Mouse (Mus musculus) left cerebral cortex, postnatal 25 days (tissue): ENCODE data around the gene Tmc6. TPM values are rescaled to one million over a fixed set of nuclear protein-coding genes. Genes with fewer than 3 reads are reported as not detected.

Experiments used
- DNase-seq, 2 experiments: peaks; one replicate each; pipeline ENCODE4 v3.0.0; 2022; ENCODE audit warnings: low spot score in 2 of 2, mixed read lengths in 1 of 2
- intact Hi-C: fragments of 180-260 bp; cut with DNase I; formaldehyde crosslinking; loops from one replicate; pipeline ENCODE4 v1.15.1; 2025
- total RNA-seq, 2 experiments: library from RNA; stranded (reverse); gene quantifications; 2 replicates each; pipeline ENCODE4 v1.2.3; 2021

Gene Tmc6
- total RNA-seq = 1 to 10 TPM; 4.2 to 6.2 TPM

DNA sequence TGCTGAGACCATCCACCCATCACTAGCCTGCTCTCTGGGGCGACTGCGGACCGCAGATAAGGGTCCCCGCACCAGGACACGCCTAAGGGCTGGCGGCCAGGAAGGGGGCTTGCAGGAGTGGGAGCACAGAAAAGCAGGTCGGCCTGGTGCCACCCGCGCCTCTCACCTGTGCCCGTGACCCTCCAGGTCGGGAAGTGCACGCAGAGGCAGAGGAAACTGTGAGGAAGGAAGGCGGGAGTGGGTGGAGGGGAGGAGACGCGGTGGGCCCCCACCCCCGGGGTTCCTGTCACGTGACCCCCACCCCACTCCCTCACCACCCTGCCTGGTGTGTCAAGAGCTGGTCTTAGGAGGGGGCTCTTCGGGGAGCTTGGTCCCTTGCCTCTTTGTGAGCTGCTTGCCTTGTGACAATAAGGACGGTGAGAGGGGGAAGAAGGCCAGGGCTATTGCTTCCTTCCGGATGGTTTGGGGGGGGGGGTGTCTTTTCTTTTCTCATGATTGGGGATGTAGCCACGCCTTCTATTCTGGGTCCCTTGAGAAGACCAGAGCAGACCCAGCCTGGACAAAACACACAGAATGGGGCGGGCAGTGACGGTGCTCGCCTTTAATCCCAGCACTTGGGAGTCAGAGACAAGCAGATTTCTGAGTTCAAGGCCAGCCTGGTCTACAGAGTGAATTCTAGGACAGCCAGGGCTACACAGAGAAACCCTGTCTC, at the start of gene Tmc6, which contains the start of gene Tmc8:
Gene Tmc6, minus strand, starts transcription at position 206 of the 712 bp plus-strand sequence.
Gene Tmc8, plus strand, starts transcription at position 84 of the 712 bp plus-strand sequence.
- no peak for DNase-seq

DNA sequence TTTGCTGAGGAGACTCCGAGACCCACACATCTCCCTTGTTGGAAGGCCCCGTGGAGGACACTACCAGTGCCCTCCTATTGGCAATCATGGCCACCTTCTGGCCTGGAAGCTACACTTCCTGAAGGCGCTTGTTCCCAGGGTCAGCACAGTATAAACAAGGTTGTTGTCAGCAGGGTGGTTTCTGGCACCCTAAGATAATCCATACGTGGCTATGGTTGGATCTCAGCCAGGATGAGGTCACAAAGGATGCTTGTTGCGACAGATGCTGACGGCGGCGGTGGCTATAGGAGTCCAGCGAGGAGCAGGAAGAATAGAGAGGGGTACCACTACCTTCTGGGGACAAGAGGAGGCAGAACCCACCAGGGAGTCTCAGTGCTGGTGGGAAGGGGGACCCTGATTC, 48.4 kb upstream of the Tmc6 start:
- intact Hi-C loops = no loop called here
- DNase-seq = no peak

More for the DNA sequence above, at the start of gene Tmc6, which contains the start of gene Tmc8:
- intact Hi-C loops = no loop called here

DNA sequence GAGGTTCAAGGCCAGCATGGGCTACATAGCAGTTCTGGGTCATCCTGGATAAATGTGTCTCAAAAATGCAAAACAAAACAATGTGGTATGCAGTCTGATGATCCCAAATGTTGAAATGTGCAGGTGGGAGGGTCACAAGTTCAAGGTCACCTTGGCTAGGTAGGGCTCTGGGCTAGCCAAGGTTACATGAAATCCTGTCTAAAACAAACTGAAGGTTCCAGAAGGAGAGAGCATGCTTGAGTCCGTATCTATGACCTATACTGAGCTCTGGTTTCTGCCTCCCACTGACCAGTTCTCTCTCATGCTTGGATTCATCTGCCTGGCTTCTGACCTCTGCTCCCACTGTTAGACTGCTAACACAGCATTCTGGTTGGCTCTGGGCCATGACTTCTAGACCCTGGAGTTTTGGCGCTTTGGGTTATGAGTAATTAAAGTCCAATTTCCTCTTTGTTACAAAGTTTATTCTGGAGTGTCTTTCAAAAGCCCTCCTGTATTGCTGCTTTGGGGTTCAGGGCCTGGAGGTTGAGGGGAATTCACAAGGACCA, 47.7 kb upstream of the Tmc6 start:
- intact Hi-C loops = loop anchor here (10.0 kb wide), 1 partner anchor 585 kb away; no protein-coding TSS in a partner anchor
- DNase-seq = no peak

DNA sequence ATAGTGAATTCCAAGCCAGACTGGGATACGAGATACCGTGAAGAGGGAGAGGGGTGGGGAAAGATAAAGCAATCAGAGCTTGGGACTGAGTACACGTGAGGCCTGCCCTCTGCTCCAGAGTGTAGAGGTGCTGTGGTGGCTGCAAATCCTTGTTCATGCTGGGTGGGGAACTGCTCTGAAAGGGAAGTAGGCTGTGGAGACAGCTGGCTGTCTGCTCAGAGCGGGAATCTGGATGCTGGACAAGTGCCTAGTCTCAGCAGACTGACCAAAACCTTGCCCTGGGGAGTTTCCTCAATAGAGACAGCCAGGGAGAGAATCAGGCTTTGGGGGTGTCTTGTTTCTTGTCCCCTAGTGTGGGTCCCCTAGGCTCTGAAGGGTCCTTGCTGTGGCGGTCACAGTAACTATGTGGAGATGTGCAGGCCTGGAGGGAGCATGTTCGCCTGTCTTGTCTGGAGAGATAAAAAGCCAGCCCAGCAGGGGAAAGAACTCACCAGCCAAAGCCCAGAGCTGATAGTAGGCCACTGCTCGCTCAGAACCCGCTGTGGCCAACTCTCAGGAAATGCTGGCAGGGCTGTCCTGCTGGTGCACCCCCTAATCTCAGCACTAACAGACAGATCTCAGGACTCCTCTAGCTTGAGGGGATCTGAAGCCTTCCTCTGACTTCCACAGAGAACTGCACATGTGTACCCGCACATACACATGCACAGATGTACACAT, 47.0 kb upstream of the Tmc6 start:
- peak in 1 of 2 experiments; percentile 30 for DNase-seq
- intact Hi-C loops = loop anchor here (10.0 kb wide), 1 partner anchor 584 kb away; no protein-coding TSS in a partner anchor

DNA sequence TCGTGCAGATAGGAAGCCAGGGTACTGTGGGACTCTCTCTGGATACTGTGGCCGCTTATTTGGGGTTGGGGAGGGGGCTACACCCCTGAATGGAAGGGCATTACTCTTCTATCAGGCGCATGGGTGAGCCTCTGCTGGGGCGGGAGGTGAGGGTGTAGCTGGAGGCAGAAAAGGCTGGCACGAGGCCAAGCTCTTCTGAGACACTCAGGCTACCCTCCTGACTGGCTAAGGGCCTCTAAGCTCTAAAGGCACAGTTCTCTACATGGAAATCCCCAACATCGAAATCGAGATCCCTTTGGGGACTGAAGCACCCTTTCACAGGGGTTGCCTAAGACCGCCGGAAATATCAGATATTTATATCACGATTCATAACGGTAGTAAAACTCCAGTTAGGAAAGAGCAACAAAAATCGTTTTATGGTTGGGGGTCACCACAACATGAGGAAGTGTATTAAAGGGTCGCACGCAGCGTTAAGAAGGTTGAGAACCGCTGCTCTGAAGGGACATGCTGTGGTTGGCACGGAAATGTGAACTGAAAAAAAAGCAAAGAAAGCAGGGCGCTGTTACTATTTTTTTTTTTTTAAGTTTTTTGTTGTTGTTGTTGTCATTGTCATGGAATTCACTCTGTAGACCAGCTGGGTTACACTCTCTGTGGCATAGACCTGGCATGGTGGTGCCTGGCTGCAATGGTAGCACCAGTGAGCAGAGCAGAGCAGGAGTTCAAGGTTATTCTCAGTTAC, 46.3 kb upstream of the Tmc6 start:
- intact Hi-C loops = loop anchor here (10.0 kb wide), 1 partner anchor 584 kb away; no protein-coding TSS in a partner anchor
- no peak for DNase-seq

DNA sequence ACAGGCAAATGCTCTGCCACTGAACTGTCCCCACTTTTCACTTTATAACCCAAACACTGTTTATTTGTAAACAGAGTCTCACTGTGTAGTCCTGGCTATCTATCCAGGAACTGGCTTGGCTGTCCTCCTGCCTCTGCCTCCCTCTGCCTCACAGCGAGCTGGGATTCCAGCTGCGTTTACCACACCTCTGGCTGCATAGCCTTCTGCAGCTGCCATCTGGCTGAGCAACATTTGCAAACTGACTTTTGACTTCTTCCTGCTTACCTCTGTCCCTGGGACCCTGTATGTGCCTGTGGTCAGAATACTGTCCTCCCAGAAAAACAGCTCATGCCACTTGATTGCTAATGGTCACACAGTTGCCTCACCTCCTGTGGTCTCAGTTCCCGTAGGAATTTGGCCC, 45.4 kb upstream of the Tmc6 start:
- intact Hi-C loops = loop anchor here (10.0 kb wide), 1 partner anchor 583 kb away; no protein-coding TSS in a partner anchor

DNA sequence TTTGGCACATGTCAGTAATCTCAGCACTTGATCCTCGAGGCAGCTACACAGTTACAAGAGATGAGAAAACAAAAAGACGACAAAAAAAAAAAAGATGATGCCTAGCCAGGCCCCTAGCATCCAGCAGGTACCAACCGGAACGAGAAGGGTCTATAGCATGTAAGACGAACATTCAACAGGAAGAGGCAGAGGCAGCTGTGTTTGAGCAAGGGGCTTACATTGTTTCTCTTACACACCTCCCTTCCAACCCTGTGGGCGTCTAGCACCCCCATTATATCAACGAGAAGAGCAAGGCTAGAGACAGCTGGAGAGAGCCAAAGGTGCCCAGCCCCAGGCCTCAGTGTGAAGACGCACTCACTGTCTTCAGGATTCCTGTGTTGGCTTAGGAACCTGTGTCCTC, 44.9 kb upstream of the Tmc6 start:
- intact Hi-C loops = loop anchor here (10.0 kb wide), 1 partner anchor 582 kb away; no protein-coding TSS in a partner anchor
- DNase-seq = no peak

More for the DNA sequence above, 45.4 kb upstream of the Tmc6 start:
- no peak for DNase-seq

DNA sequence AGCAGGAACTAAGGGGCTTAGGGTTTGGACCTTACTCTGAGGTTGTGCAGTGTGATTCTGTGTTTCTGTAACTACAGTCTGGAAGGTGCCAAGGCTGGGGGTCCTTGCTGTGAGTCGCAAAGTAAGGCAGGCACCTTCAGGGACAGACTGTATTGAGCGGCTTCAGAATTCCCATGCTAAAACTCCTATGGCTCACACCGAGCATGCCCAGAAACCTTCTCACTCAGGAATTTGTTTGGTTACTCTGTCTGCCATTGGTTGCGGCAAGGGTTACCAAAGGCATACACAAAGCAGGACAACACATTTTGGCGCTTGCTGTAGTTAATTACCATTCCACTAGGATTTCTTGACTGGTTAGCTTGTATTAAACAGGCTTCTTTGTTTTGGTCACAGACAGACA, 44.2 kb upstream of the Tmc6 start:
- no peak for DNase-seq
- intact Hi-C loops = loop anchor here (10.0 kb wide), 1 partner anchor 581 kb away; no protein-coding TSS in a partner anchor

DNA sequence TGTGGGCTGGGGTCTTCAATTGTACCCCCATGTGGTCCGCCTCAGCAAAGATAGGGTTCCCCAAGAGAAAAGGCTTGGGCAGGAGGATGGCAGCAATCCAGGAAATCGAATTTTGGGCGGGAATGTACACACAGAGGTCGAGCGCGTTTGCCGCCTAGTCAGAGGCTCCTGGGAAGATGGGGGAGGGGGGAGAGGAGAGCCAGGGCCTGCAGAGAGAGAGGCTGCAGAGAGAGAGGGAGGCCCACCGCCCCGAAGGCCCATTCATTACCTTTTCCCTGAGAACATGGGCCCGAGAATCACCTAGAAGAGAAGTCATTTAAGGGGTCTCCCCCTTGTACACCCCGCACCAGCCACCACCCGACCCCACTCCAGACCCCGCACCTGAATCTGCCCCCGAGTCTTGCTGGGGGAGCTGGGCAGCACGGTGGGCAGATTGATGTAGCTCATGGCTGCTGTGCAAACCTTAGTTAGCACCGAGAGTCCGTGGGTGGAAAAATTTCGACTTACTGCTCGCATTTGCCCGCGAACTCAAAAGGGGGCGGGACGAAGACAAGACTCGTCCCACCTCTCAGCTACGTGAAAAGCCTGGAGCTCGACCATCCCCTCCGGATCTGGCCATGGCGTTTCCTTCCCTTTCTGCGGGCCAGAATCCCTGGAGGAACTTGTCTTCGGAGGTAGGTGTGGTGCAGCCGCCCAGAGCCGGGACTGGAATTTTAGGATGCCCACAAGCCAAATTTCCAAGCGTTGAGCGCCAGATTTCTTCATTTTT, 43.5 kb upstream of the Tmc6 start, which contains the start of the genes Afmid and Tk1:
Gene Afmid, plus strand, starts transcription at position 592 of the 769 bp plus-strand sequence.
Gene Tk1, minus strand, starts transcription at position 760 of the 769 bp plus-strand sequence.
- peak in 1 of 2 experiments; percentile 54 for DNase-seq
- intact Hi-C loops = loop anchor here (2.0 to 10.0 kb wide), 3 partner anchors 117 to 581 kb away; no protein-coding TSS in a partner anchor

DNA sequence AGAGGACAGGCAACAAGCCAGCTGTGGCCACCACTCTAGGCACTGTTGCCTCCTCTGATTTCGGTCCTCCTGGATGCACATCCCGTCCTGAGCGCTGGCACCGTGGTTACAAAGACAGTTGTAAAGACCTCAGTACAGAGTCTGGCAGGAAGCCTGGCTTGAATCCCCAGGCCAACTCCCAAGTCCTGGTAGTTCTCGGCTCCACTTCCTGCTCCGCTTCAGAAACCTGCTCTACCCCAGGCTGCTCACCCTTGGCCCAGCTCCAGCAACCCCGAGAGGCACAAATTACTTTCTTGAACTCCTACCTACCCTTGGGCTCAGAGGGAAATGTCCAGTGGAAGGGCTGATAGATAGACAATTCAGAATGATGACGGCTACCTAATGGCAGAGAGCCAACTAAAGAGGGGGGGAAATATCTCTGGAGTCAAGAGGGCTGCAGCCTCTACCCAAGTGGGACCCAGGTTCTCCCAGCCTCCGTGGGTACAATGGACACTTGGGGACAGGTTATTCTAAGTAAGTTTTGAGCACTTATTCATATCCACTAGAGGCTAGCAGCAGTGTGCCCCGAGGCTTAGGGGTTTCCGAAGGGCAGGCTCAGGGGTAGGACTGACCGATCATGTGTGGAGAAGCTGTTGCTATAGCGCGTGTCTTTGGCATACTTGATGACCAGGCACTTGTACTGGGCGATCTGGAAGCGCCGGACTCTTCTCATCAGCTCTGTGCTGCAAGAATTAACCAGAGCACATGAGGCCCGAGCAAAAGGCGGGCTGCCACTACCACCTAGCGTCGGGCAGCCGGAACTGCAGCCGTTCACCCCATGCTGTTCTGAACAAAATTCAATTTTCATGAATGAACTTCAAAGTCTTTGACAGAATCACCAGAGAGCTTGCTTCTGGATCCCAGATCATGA, 42.3 kb upstream of the Tmc6 start:
- intact Hi-C loops = loop anchor here (1.0 to 10.0 kb wide), 6 partner anchors 34 to 580 kb away; no protein-coding TSS in a partner anchor

DNA sequence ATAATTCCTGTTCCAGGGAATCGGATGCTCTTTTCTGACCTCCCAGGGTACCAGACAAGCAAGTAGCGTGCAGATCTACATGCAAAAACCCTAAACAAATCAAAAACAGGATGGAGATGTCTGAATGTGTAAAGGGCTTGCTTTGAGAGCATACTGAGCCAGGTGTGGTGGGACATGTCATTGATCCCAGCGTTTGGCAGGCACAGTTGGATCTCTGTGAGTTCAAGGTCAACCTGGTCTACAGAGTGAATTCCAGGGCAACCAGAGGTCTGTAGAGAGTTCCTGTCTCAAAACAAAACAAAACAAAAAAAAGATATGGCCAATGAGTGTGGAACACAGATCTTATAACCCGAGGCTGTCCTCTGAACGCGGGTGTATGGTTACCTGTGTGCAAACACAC, 41.4 kb upstream of the Tmc6 start:
- no peak for DNase-seq
- intact Hi-C loops = loop anchor here (5.0 to 10.0 kb wide), 2 partner anchors 456 to 579 kb away; no protein-coding TSS in a partner anchor

More for the DNA sequence above, 42.3 kb upstream of the Tmc6 start:
- peak; percentile 77 to 87 for DNase-seq

DNA sequence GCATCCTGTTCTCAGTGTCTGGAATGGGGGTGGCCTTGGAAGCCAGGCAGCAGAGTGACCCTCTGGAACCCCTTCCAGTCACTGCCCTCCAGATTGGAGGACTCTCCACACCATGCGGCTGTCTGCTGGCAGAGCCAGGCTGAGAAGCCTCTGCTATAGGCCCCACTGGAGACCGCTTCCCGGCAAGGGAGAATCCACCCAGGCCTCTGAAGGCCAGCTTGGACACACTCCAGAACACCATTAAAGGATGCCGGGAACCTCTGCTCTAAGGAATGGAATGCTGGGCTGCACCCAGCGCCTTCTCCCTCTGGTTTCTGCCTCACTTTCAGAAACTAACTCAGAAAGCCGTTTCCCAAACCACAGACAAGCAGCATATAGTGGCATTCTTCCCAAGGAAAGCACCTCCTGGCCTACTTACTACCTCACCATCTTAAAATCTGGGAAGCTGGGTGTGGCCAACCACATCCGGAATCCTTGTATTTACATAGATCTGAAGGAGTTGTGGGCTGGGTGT, 40.8 kb upstream of the Tmc6 start:
- intact Hi-C loops = loop anchor here (5.0 to 10.0 kb wide), 2 partner anchors 455 to 578 kb away; no protein-coding TSS in a partner anchor
- no peak for DNase-seq

DNA sequence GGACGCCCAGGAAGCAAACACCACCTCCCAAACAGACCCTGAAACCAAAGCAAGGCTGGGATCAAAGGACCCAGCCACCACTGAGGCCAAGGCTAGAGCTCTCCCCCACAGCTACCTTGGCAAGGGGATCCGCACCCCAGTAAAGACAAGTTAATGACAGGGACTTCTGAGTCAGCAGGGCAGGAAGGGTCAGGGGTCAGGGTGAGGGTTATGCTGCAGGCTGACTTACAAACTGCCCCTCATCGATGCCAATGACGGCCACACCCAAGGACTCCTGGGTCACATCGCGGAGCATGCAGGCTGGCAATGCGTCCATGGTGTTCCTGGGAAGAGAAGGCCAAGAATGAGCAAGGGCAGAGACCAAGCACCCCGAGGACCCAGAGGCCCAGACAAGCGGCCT, 39.9 kb upstream of the Tmc6 start:
- intact Hi-C loops = loop anchor here (5.0 to 10.0 kb wide), 2 partner anchors 455 to 577 kb away; no protein-coding TSS in a partner anchor
- no peak for DNase-seq

DNA sequence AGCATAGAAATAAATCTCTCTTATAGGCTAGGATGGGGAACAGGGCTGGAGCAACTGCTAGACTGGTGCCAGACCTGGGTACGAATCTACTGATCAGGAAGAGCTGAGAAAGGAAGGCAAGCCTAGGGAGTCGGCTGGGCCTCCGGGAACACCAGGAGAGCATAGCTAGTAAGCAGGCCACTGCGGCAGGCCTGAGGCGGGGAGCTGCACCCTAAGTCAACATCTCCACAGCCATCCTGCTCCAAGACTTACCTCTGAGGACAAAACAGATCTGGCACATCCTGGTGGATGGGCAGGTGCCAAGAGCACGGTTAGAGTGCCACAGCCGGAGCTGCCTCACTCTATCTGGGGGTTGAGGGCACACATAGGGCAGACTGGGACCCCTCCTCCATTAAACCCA, 38.2 kb upstream of the Tmc6 start:
- intact Hi-C loops = loop anchor here (5.0 to 10.0 kb wide), 2 partner anchors 453 to 575 kb away; no protein-coding TSS in a partner anchor
- no peak for DNase-seq

DNA sequence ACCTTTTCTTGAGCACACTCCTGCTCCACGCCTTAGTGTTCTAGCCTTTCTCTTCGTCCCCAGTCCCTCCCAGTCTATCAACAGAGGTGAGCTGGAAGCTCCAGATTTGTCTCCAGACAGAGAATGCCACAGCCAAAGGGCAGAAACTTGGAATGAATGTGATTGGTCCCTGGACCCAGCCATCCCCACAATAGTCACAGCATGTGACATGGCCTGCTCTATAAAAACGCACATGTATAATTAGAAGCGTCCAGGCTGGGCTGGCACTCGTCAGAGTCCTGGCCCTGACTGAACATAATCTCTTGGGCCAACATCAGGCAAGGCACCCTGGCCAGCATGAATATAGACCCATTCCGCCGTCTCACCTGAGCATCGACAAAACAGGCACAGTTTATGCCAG, 37.1 kb upstream of the Tmc6 start:
- DNase-seq = no peak
- intact Hi-C loops = no loop called here

DNA sequence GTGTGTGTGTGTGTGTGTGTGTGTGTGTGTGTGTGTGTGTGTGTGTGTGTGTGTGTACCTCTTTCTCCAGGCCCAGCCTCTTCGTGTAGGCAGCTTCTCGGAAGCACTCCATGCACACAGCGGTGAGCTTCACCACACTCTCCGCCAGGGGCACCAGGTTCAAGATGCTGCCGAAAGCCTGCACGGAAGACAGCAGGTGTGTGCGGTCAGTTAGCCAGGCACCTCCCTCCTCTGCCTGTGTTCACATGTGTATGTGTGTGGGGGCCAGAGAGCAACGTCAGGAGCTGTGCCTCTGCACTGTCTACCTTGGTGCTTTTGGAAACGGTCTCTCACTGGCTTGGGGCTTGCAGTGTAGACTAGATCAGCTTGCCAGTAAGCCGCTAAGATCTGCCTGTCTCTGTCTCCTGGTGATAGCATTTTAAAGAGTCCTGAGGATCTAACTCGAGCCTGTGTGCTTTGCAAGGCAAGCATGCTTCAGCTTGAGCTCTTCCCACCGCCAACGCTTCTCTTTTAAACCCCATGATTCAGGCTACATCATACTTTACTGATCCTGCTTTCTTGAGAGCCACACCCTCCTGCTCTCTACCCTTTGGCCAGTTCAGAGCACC, 34.5 kb upstream of the Tmc6 start:
- DNase-seq = peak in 1 of 2 experiments; percentile 53
- intact Hi-C loops = no loop called here
